Mouse (Mus musculus): ENCODE measurements around the gene Zfp575.

Zfp575 gene

DNA sequence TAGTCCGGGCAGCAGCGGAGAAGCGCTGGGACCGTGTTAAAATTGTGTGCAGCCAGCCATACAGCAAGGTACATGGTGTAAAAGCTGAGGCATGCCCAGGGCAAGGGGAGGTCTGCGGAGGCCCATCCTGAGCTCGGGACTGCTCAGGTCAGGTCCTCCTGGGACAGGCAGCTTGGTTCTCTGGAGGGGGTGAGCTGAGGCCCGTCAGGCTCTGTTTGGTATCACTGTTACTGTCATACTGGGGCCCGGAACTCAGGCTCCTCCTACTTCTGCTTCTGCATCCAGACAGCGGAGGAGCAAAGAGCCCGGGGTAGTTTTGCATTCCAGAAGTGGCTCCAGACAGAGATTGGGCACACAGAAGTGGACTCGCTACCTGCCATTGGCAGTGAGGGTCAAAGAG is 21.8 kb downstream of the Zfp575 start:
- intact Hi-C loops (cut with DNase I): no loop called here

DNA sequence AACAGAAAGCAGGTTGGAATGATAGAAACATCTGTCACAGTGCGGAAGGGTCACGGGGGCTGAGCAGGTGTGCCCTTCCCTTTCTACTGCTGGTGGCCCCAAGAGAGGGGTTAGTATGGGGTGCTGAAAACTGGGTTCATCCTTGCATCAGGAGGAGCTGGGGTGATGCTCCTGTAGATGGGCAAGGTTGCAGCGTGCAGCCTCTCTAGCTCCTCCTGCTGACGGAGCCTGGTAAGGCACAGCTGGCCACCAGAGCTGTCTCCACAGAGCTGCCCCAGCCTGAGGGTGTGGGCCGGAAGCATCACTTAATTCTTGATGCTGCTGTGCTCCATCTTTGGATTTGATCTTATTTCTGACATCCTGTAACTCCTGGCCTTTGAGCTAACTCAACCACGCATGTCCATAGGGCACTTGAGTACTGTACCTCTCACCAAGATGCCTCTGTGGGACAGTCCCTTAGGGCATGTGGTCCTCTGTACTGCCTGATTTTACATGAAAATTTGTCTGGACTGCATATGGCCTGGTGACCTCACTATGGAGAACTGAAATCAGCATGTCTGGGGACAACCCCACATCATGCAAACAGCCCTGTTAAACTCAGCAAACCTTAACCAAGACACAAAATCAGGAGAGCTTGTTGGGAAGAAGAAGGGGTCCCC is 22.7 kb downstream of the Zfp575 start:
- intact Hi-C loops (cut with DNase I): no loop called here

DNA sequence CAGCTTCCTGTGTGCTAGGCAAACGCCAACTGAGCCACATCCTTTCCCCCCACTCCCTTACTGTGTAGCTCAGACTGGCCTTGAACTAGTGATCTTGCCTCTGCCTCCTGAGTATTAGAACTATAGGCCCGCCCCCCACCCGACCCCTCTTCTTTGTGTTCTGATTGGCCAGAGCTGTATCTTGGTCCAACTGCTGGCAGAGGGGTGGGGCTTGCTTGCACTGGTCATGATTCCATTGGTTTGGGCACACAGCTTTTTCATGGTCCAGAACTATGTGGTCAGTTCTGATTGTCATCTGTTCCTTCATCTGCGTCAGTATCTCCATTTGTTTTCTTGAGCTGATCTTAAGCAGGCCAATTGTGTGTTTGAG is 23.6 kb downstream of the Zfp575 start:
- intact Hi-C loops (cut with DNase I): no loop called here

DNA sequence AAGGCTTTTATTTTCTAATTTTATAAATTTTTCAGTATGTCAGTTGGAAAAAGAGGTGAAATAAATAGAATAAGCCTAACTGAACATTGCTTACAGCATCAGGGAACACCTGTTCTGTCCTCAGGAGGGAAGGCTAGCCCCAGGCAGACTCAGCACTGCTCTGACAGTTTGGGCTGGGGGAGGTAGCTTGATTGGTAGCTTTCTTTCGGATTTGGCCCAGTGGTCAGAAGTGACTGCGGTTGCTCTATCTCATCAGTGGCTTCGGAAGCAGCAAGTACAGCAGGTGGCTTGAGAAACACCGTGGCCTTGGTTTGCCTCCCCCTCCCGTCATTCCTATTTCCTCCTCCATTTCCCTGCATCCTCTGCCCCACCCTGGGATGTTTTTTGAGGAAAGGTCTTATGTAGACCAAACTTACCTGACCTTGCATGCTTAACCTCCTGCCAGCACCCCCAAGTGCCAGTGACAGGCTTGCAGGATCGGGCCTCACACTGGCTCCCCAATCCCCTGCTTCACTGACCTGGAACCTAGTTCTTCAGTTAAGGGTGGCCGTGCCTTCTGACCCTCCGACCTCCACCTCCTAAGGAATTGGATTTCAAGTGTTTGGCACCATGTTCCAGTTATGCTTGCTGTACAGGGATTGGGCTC is 24.1 kb downstream of the Zfp575 start:
- intact Hi-C loops (cut with DNase I): no loop called here

DNA sequence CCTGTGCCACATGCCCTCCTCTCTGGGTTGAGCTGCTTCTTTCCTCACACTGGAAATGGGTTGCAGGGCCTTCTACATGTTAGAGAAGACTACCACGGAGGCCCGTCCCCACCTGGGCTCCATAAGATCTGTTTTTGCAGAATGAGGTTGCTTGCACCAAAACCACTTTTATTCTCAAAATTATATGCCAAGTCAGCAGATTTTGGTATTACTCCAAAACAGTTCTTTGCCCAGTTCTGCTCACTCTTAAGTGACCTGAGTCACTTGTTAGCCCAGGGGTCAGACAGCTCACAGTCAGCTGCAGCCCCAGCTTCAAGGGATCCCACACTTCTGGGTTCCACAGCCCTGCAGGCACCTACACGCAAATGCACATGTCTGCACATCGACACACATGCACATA is 26.0 kb downstream of the Zfp575 start:
- intact Hi-C loops (cut with DNase I): no loop called here

DNA sequence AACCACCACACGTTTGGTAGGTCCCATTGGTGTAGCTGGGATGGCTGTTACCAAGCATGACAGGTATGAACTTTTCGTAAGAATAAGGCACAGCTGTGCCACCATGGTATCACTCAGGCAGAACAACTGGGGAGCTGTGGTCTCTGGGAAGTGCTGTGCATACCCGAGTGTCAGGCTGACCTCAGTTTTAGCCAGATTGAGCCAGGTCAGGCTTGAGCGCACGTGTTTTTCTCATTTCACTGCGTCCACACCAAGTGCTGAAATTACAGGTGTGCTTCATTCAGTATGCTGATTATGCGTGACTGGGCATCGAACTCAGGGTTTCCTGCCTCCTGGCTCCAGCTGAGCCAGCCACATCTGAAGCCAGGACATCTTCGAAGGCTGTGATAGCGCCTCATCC is 31.7 kb downstream of the Zfp575 start:
- intact Hi-C loops (cut with DNase I): no loop called here

DNA sequence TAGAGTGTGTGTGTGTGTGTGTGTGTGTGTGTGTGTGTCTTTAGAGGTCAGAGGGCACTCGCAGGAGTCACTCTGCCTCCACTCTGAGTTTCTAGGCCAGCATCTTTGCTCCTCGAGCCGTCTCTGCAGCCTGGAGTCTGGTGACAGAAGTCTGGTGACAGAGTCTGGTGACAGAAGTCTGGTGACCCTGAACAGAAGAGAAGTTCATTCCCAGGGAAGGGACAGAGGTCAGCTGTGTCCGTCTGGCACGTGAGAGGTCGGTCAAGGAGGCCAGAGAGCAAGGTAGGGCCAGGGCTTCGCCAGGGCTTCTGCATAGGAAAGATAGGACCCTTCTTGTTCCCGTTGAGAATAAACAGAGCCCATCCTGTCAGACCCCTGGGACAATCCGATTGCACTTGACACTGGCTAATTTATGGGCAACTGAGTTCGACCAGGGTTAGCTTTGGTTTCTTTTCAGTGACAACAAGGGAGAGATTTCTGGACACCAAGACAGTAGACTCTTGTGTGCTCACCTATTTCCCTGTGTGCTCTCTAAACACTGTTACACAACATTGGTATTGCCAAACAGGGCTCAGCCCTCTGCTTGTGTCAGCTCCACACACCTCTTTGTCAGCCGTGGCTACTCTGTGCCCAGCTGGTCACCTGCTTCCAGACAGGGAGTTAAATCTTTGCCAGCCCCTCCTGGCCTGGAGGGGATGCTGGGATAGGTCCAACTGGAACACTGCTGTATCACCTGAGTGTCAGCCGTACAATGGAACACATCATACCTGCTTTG is 35.3 kb downstream of the Zfp575 start:
- intact Hi-C loops (cut with DNase I): no loop called here

DNA sequence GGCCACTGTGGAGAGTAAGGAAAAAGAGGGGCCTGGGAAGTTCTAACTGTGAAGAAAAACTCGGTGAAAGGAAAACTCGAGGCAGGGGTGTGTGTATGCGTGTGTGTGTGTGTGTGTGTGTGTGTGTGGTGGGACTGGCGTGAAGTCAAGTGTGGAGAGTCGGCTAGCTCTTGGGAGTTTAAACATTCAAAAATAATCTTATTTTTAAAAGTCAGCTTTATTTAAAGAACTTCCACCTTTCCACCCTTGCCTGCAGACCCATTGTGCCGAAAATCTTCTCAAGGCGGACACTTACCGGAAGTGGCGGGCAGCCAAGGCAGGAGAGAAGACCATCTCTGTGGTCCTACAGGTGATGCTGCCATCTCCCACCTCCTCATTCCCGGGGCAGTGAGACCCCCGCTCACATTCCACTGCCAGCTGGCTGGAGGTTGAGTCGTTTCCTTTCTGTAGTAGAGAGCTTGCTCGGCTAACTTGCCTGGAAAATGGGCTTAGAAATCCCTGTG is 39.9 kb downstream of the Zfp575 start:
- intact Hi-C loops (cut with DNase I): loop anchor here (2.0 kb wide), 1 partner anchor 17 kb away; the partner anchor contains the start of gene Irgq

DNA sequence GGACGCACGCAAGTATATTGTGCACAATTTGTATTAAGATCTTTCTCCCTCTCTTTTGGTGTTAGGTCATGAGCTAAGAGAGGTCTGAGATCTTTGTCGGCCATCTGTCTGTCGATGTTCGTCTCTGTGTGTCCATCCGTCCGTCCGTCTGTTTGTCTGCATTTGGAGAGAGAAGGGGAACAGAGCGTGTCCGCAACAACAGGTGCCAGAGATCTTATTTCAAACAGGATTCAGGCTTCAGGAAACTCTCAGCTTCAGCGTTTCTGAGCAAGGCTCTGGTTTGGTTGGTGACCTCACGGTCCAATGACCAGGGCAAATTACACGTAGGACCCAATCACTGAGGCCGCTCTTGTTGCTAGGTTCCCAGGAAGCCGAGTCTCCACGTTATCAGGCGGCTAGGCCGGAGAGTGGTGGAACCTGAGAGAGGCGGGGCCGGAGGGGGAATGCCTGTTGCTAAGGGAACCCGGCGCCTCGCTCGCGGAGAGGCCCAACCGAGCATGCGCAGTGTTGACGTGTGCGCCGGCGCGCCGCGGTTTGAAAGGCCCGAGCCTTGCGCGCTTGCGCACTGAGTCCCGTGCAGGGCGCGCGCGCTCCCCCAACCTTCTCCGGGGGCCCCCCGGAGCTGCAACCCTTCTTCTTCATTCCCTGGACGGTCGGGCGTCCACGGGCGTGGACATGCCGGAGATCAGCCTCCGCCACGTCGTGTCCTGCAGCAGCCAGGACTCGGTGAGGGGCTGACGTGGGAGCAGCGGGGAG is 40.6 kb downstream of the Zfp575 start:
- intact Hi-C loops (cut with DNase I): loop anchor here (2.0 kb wide), 1 partner anchor 16 kb away; the partner anchor contains the start of gene Irgq

DNA sequence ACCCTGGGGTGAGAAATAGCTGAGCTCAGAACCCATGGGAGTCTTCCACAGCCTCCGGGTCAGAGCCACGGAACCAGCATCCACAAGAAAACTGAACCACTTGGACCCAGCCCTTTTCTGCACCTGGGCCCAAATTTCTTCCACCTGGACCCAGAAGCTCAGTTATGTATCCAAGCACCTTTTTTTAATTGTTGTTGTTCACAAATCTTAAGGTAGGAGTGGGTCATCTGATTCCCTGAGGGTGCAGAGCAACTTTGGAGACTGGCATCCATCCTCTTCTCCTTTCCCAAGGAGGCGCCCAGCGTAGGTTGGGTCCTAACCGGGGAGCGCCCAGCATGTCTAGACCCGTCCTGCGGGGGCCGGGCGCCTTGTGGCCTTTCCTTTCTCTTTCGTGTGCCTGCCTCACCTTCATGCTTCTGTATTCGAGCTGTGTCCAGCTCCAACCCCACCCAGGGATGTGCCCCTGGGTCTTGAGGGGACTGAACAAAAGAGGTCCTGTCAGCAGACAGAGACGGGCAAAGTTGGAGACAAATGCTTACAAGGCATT is 41.3 kb downstream of the Zfp575 start, which contains the start of the genes Pinlyp and Xrcc1:
TSS of gene Pinlyp (minus strand) at position 51 of the 547 bp plus-strand sequence.
TSS of gene Xrcc1 (plus strand) at position 222 of the 547 bp plus-strand sequence.
- intact Hi-C loops (cut with DNase I): loop anchor here (2.0 kb wide), 1 partner anchor 15 kb away; the partner anchor contains the start of gene Irgq

DNA sequence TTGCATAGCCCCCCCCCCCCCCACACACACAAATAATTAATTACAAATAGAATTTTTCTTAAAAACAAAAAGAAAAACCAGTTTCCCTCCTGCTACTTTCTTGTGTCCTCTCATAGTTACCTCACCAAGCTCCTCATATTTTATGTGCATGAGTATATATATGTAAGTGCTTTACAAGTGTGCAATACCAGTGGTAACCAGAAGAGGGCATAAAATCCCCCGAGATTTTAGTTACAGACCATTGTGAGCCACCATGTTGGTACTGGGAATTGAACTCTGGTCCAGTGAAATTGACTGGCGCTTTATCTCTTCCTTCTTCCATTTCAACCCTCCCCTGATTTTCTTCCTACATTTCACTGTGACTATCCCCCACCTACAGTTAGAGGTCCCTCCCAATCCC is 42.9 kb downstream of the Zfp575 start:
- intact Hi-C loops (cut with DNase I): no loop called here

DNA sequence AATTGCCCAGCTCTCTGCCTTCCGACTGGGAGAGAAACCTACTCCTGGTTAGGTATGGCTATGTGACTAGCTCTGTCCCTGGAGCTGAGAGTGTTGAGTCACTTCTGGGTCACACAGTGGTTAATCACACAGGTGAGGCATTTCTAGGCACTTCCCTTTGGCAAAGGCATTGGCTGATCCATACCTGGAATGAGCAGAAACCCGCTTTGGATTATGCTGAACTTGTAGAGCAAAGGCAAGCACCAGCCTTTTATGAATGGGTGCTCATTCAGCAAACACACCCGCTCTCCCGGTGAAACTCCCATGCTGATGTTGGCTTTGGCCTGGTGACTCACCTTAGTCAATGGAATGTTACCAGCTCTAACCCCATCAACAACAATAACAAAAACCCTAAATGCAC is 47.8 kb downstream of the Zfp575 start:
- intact Hi-C loops (cut with DNase I): no loop called here

DNA sequence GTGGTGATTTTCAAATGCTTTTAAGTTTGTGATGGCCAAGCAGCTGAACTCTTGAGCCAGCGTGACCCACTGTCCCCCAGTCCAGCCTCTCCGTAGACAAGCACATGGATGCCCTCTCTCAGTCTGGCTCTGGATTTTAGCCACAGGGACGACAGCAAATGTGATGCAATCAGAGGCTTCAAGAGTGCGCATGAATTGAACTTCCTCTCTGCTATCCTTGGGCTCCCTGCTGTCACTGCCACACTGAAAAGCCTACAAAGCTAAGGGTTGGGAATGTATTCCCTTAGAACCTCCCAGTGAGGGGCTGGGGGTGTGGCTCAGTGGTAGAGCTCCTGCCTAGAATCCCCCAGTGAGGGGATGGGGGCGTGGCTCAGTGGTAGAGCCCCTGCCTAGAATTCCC is 48.7 kb downstream of the Zfp575 start:
- intact Hi-C loops (cut with DNase I): no loop called here

DNA sequence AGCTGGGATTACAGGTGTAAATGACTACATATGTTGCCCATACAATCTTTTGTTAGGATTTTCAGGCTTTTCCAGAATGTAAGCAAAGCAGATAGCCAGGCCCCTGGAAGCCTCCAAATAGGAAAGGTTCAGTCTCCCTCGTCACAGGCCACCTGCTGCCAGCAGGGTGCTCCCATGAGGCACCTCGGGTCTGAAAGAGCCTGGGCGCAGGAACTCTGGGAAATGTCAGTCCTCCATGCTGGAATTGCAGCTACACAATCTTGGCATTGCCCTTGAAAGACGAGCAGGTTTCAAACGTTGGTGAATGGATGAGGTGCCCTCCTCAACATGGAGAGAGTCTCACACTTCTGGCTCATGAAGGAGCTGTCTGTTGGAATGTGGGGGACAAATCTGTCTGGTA is 49.3 kb downstream of the Zfp575 start:
- intact Hi-C loops (cut with DNase I): no loop called here

DNA sequence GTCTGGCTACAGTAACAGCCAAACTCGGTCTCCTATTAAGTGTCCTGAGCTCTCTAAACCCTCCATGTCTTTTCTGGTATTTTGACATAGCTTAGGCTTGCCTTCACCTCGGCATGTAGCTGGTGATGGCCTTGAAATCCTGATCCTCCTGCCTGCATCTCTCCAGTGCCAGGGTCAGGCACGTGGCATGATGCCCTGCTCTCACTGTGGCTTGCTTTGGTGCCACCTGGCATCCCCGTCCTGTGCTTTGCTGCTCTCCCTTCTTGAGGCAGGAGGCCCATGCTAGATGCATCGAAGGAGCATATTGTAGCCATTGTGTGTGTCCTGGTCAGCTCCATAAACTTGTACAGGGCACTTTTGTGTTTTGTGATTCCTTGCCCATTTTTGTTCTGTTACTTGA is 49.9 kb downstream of the Zfp575 start:
- intact Hi-C loops (cut with DNase I): no loop called here

DNA sequence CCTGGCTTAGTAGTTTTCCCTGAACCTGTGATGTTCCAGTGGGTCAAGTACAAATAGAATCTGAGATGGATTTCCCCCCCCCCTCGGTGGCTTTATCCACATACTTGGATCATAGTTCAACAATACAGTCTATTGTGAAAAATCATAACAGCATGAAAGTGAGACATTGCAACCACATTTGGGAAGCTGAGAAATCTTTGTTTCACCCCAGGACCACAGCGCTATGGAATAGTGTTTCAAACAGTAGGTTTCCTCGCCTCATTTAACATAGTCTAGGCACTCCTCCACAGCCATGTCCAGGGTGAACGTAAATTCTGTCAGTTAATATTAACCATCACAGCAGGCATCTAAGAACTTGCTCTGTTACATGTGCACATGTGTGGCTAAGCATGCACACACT is 50.4 kb downstream of the Zfp575 start:
- intact Hi-C loops (cut with DNase I): no loop called here

DNA sequence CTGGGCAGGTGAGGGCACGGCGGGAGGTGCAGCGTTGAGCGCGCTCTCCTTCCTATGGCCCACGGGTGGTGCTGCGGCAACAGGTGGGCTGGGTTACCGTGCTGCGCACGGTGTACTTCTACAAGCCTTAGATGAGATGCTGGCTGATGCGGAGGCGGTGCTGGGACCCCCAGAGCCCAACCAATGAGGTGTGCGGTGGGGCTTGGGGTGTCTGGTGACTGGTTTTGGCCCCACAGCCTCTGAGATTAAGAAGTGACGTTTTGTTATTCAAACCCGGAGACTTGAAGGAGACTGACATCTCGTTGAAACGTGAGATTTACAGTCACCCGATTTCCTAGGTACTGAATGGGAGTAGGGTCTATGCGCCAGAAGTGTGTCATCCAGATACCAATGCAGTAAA is 53.1 kb downstream of the Zfp575 start:
- intact Hi-C loops (cut with DNase I): loop anchor here (5.0 kb wide), 1 partner anchor 123 kb away; no protein-coding TSS in a partner anchor

Data from adrenal gland (tissue).